Mouse (Mus musculus) embryonic fibroblast, embryonic 13.5 days (primary cell): ENCODE results near the gene Cdhr3.

Source experiments
- CTCF ChIP-seq: IDR thresholded peaks from 2 replicates; pipeline ENCODE4 v1.5.1; 2011; ENCODE audit warnings: mild to moderate bottlenecking, control low read depth, low read length, moderate library complexity, borderline replicate concordance; ENCODE audit not compliant: insufficient read depth
- POLR2A ChIP-seq: IDR thresholded peaks from 2 replicates; pipeline ENCODE4 v1.6.1; 2011; ENCODE audit warnings: low read depth, mild to moderate bottlenecking, control low read depth, low read length, moderate library complexity

DNA sequence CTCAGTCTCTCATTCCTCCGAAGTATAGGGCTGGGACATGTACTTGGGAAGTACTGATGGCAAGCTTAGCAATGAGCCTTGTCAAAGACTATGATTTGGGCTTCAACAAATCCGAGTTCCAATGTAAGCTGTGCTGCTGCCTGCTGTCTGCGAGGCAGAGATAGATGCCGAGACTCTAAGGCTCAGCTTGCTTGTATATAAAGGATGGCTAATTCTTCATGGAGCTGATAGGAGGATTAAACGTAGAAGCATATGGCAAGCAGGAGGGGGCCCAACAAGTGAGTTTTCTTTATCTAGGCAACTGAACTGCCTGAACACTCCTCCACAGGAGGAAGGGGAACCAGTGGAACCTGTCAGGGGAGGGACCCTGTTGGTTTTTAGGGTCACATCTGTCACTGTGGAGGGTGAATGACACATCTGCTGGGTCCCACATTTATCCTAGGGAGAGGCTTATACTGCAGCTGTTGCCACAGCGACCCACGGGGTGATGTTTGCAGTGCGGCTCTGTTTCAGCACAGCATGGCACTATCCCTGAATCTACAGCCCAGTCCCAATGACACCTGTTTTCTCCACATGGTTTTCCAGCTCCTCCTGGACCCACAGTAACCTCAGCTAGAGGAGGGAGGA lies 89.2 kb downstream of the Cdhr3 start:
- TF ChIP-seq CTCF, result no peak
- TF ChIP-seq POLR2A, result no peak
